Mouse (Mus musculus) retina, postnatal 1 day (tissue): ENCODE data around the gene Evi2a.

Experiments
- DNase-seq: peaks from one replicate; pipeline ENCODE4 v3.0.0-alpha.2; 2012

Evi2a gene

DNA sequence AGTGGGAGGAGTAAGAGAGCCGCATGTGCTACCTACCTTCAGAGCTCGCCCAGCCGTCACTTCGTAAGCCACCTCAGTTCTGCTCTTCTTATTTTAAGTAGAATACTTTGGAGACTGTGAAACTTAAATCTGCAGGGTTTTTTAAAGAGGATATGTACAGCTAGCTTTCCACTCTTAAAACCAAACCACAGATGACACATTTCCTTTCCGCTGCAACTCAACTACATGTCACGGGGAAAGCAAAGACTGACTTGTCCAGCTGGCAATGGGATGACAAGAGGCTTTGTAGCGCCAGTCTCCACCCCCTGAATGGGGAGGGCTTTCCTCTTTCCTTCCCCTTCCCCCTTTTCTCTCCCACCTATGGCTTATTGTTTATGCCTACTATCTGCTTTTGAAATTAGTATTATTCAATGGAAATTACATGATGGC is at the start of gene Evi2a, which contains the start of gene Evi2:
Evi2a (minus strand) TSS at position 277 of the 429 bp plus-strand sequence.
Evi2 (minus strand) TSS at position 257 of the 429 bp plus-strand sequence.
- peak; percentile 6 for DNase-seq

- peak; percentile 84 for DNase-seq
These were observed 47.3 kb upstream of the Evi2a start for GRCm38 (mm10) chr11:79577741-79578140.

GRCm38 (mm10) chr11:79575383-79576073 is 45.1 kb upstream of the Evi2a start:
- no peak for DNase-seq

- no peak for DNase-seq
These were observed 43.4 kb upstream of the Evi2a start for GRCm38 (mm10) chr11:79573836-79574235.

- DNase-seq = no peak
These were observed 39.9 kb upstream of the Evi2a start for GRCm38 (mm10) chr11:79570319-79570718.

DNA sequence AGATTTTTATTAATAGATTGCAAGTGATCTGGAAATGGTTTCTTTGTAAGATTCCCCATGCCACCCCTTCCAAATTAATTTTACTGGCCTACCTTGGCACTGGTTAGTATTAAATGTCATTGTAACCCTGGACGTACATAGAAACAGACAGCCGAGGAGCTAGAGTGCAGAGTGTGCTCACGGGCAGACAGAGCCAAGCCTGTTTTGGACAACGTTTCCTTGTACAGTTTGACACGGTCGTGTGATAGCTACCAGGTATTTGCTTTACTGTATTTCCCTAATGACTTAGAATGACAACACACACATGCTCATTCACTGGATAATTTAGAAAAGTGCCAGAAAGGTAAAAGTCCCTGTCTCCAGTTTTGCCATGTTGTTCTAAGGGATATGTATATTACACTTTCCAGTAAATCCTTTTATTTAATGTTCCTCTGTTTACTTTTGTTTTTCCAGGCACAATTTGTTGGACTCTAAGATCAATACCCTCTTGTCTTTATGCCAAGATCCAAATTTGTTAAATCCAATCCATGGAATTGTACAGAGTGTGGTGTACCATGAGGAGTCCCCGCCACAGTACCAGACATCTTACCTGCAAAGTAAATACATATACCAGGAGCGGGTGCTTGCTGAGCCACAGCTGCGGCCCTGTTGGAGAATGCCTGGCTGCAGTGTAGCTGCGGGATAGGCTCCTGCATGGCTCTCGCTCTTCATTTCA is 37.9 kb upstream of the Evi2a start:
- DNase-seq = no peak

DNA sequence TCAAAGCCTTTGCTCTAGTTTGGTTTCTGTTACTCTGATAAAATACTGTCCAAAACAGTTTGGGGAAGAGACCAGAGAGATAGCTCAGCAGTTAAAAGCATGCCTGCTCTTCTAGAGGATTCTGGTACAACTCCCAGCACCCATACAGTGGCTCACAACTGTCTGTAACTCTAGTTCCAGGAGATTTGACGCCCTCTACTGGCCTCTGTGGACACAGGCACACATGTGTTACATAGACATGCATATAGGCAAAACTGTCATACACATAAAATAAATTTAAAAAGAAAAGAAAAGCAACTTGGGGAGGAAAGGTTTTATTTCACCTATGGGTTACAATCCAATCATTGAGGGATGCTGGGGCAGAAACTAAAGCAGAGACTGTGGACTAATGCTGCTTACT is 36.5 kb upstream of the Evi2a start:
- DNase-seq = no peak

- no peak for DNase-seq
These were observed 33.1 kb upstream of the Evi2a start for GRCm38 (mm10) chr11:79563493-79563892.

- DNase-seq = no peak
These were observed 30.1 kb upstream of the Evi2a start for GRCm38 (mm10) chr11:79560536-79560935.

- DNase-seq = no peak
These were observed 22.2 kb upstream of the Evi2a start for GRCm38 (mm10) chr11:79552622-79553021.

DNA sequence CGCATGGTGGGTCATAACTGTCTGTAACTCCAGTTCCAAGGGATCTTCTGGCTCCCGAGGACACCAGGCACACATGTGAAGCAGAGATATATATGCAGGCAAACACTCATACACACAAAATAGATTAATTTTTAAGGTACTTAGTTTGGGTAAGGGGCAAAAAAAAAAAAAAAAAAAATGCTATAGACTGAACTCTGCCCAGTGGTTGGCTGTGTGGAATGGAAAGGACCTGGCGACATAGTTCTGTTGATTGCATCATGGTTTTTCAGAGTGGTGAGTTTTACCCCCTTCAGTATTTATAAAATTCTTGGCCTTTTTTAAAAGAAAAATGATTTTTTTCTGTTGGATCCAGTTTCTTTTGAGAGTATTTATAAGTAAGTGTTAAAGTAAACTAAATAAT is 5.9 kb upstream of the Evi2a start:
- no peak for DNase-seq

DNA sequence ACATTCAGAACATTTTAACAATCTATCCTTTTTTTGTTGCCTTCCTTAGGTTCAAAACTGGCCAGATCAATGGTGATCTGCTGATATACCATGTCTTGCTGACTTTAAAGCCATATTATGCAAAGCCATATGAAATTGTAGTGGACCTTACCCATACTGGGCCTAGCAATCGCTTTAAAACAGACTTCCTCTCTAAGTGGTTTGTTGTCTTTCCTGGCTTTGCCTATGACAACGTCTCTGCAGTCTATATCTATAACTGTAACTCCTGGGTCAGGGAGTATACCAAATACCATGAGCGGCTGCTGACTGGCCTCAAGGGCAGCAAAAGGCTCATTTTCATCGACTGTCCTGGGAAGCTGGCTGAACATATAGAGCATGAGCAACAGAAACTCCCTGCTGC is 5.1 kb upstream of the Evi2a start:
- DNase-seq = no peak

- DNase-seq = peak; percentile 2
These were observed 3.7 kb upstream of the Evi2a start for GRCm38 (mm10) chr11:79533950-79534690.

DNA sequence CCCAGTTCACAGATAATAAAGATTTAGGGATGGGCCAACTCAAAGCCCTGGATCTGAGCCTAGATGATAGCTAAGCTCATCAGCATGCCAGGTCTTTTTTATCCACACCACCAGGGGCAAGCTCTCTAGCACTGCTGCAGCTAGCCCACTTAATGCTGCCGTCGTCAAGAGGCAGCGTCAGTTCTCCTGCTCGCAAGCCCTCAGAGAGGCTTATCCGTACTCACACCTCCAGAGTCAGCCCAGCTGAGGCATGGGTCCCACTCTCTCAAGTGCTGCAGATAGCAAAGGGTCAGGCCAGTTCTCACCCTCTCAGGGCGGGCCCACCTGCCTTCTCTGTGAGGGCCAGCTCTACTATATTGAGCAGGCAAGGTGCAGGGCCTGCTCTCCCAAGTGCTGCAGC is 2.9 kb upstream of the Evi2a start:
- peak; percentile 4 for DNase-seq

DNA sequence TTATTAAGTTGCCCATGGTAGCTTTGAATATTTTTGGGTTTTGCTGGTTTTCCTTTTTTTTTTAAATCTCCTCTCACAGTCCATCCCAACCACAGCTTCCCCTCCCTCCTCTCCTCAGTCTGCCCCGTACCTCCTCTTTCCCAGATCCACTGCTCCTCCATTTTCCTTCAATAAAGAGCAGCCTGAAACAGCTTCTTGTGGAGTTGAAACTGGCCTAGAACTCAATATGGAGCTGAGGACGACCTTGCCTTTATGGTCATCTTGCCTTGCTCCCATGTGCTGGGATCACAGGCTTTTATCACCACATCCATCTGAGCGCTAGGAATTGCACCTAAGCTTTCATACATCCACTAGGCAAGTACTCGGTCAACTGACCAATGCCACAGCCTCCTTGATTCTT is 1.1 kb upstream of the Evi2a start:
- DNase-seq = no peak

GRCm38 (mm10) chr11:79530774-79531173 is 365 bp upstream of the Evi2a start:
- no peak for DNase-seq

GRCm38 (mm10) chr11:79529736-79530135 is 673 bp downstream of the Evi2a start:
- no peak for DNase-seq

- no peak for DNase-seq
These were observed 1.2 kb downstream of the Evi2a start for GRCm38 (mm10) chr11:79529226-79529625.

- DNase-seq = no peak
These were observed 1.8 kb downstream of the Evi2a start for GRCm38 (mm10) chr11:79528601-79529000.

DNA sequence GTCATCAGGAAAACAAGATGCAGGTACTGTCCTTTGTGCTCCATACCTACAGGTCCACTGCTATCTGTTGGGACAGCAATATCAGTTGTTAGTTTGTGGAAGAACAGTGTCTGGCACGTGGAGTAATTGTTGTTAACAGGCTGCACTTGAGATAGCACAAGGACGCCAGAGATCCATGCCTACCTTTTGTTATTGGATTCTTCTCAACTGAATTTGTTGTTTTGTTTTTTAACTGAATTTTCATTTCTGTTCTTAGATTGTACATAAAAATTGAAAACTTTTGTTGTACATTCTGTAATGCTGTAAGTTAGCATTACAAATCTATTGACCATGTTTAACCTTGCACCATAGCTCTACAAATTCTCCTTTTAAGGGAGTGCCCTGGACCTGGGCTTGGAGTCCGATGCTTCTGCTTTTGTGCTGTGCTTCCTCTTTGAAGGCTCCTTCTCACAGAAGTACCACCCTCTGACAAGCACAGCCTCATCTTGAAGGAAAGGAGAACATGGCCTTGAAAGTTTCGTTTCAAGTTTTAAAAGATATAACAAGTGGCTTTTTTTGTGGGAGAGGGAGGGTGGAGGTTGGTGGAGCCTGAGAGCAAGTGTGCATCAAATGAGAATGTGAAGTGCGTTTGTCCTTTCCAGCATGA is 2.5 kb downstream of the Evi2a start:
- DNase-seq = no peak

- no peak for DNase-seq
These were observed 3.2 kb downstream of the Evi2a start for GRCm38 (mm10) chr11:79527015-79527738.

DNA sequence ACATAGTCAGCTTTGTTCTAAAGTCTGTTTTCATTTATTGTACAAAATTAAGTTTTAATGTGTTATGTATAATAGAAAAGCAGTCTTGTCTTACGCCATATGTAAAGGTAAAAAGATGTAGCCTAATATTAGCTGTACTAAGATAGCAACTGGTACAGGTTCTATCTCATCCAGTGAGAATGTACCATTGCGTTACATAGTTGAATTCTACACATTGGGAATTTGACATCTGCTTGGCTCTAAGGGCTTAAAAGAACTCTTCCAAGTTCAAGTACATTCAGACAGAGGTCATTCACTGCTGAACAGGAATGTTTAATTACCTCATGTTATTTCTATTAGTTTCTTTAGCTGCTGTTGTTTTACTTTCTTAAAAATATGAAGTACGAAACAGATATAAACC is 3.9 kb downstream of the Evi2a start:
- DNase-seq = no peak

DNA sequence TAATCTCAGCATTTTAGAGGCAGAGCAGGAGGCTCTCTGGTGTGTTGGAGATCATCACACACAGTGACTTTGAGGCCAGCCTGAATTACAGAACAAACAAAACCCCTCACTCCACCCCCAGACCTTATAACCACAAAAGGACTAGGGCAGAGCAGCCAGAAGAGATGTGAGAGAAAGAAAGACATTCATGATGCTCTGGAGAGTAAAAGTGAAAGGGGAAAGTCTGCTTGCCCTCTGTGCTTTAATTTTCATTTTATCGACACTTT is 6.2 kb downstream of the Evi2a start:
- DNase-seq = no peak
